Mouse (Mus musculus) liver, embryonic 14.5 days (tissue): Measurements from ENCODE around the gene Gatm. TPM values are rescaled to one million over a fixed set of nuclear protein-coding genes. Genes with fewer than 3 reads are reported as not detected.

Source experiments
- ATAC-seq: fragments of 200-750 bp; cut with Nextera tagmentation; 2 replicates; pipeline ENCODE4 v1.8.0; 2017; ENCODE audit warnings: moderate number of reproducible peaks, mild to moderate bottlenecking, moderate library complexity; ENCODE audit not compliant: insufficient read depth
- DNase-seq, 3 experiments: peaks; one replicate each; pipeline ENCODE4 v3.0.0-alpha.2; 2012 to 2013; ENCODE audit warnings: low read depth in 3 of 3, low spot score in 3 of 3
- H3K27ac ChIP-seq: fragments of 300-500 bp; sonication (generic); 2 replicates; pipeline ENCODE4 v1.5.1; 2014; ENCODE audit warnings: moderate library complexity, mild to moderate bottlenecking, control low read depth, inconsistent platforms
- H3K27me3 ChIP-seq: fragments of 300-500 bp; sonication (generic); 2 replicates; pipeline ENCODE4 v1.6.1; 2014; ENCODE audit warnings: mild to moderate bottlenecking, low read length, moderate library complexity; ENCODE audit not compliant: control insufficient read depth, insufficient read depth
- H3K36me3 ChIP-seq: fragments of 300-500 bp; sonication (generic); replicated peaks from 2 replicates; pipeline ENCODE4 v1.6.1; 2014; ENCODE audit warnings: low read depth; ENCODE audit not compliant: control insufficient read depth, insufficient read depth
- H3K4me1 ChIP-seq, 2 experiments: fragments of 200-500 bp in 1 of 2; fragments of 300-500 bp in 1 of 2; sonication (generic) in 1 of 2; replicated peaks; 2 replicates each; pipeline ENCODE4 v1.6.1; 2012 to 2014; ENCODE audit warnings: antibody characterized with exemption in 1 of 2, inconsistent platforms in 1 of 2, low read length in 1 of 2; ENCODE audit not compliant: control insufficient read depth in 2 of 2, insufficient read depth in 2 of 2
- H3K4me2 ChIP-seq: fragments of 300-500 bp; sonication (generic); 2 replicates; pipeline ENCODE4 v1.6.1; 2014; ENCODE audit warnings: low read depth, mild to moderate bottlenecking, control low read depth, moderate library complexity
- H3K4me3 ChIP-seq, 2 experiments: fragments of 200-500 bp in 1 of 2; fragments of 300-500 bp in 1 of 2; sonication (generic) in 1 of 2; 2 replicates each; pipeline ENCODE4 v1.5.1; 2012 to 2014; ENCODE audit warnings: low read depth in 2 of 2, low read length in 2 of 2, mild to moderate bottlenecking in 2 of 2, control low read depth in 1 of 2, inconsistent platforms in 1 of 2, moderate library complexity in 1 of 2; ENCODE audit not compliant: insufficient read depth in 1 of 2
- H3K9ac ChIP-seq: fragments of 300-500 bp; sonication (generic); replicated peaks from 2 replicates; pipeline ENCODE4 v1.6.1; 2014; ENCODE audit warnings: mild to moderate bottlenecking, control low read depth, moderate library complexity
- H3K9me3 ChIP-seq: fragments of 300-500 bp; sonication (generic); 2 replicates; pipeline ENCODE4 v1.6.1; 2016; ENCODE audit warnings: low read length, mixed read lengths; ENCODE audit not compliant: control insufficient read depth
- CTCF ChIP-seq: IDR thresholded peaks from 2 replicates; pipeline ENCODE4 v1.5.1; 2016; ENCODE audit warnings: antibody characterized with exemption, low read depth, control low read depth
- EP300 ChIP-seq: IDR thresholded peaks from 2 replicates; pipeline ENCODE4 v1.6.1; 2016; ENCODE audit warnings: antibody characterized with exemption, low read depth
- WGBS: fragments of 180-500 bp; shearing (Covaris S2); extraction: QIAGEN DNeasy Blood & Tissue Kit; methylation state at CpG from one replicate; pipeline ENCODE4 v1.1.7; 2014; ENCODE audit not compliant: insufficient replicate concordance; 5-methylcytosine and 5-hydroxymethylcytosine counted together
- polyA plus RNA-seq, 2 experiments: library from polyadenylated mRNA; depleted of rRNA in 1 of 2; stranded (reverse) in 1 of 2; unstranded in 1 of 2; fragments of >200 nt; fragmentation: Nextera tagmentation in 1 of 2; extraction: Ambion mirVana in 1 of 2; gene quantifications; 2 replicates each; pipeline versions ENCODE4 v1.2.1 to v1.2.3; 2012 to 2014

Gene Gatm
- polyA plus RNA-seq, 2 experiments: 14.1 to 24.8 TPM

- Histone ChIP-seq H3K27me3 (no peaks in the 10 kb centered on the region), H3K36me3 (no peaks in the 10 kb centered on the region), H3K4me2 (no peak overlapping the region), H3K27ac (no peak overlapping the region), H3K9ac (no peak overlapping the region), H3K9me3 (no peaks in the 10 kb centered on the region), H3K4me1 (no peaks in the 10 kb centered on the region), H3K4me3 (no peak overlapping the region)
- DNase-seq: no peak
- TF ChIP-seq CTCF: no peak
- ATAC-seq: no peak
- 12% methylated on average over 17 of the region's 17 CpGs for WGBS
Measured at GRCm38 (mm10) chr2:122652096-122653084, 41.3 kb upstream of the Gatm start.

- 40% methylated on average over 5 of the region's 5 CpGs for WGBS
- Histone ChIP-seq H3K27me3 (peaks cover 8% of the 10 kb centered on the region; the same call in 1 of the 2 replicates), H3K4me3 (no peak overlapping the region), H3K4me2 (no peak overlapping the region), H3K9me3 (no peaks in the 10 kb centered on the region), H3K9ac (no peak overlapping the region), H3K27ac (no peak overlapping the region), H3K4me1 (no peaks in the 10 kb centered on the region), H3K36me3 (no peaks in the 10 kb centered on the region)
- ATAC-seq: no peak
- TF ChIP-seq EP300 (no peak), CTCF (no peak)
- DNase-seq: no peak
Measured at GRCm38 (mm10) chr2:122638673-122639072, 27.6 kb upstream of the Gatm start.

DNA sequence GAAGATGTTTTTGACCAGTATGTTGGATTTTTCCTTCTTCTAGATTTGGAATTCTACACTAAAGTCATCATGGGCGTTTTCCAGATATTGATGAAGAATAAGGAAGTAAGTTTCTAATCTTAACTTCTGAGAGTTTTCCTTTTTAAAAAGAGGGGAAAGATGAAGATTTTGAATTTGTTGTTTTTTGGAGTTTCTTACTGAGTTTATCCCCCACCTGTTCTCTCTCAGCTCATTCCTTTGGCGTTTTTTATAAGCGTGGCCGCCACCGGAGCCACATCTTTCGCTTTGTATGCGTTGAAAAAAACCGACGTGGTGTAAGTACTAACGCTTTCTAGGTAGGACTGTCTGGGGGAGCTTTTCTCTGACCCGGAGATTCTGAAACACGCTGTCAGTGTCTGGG, 26.9 kb upstream of the Gatm start:
- Histone ChIP-seq H3K4me1 (no peaks in the 10 kb centered on the region), H3K9ac (no peak overlapping the region), H3K4me3 (peak overlapping the region in 1 of 2 experiments; percentile 6; a peak in 1 of 4 replicates), H3K36me3 (no peaks in the 10 kb centered on the region; the same call in 1 of the 2 replicates), H3K27ac (no peak overlapping the region), H3K27me3 (peaks cover 8% of the 10 kb centered on the region; the same call in 1 of the 2 replicates), H3K9me3 (no peaks in the 10 kb centered on the region), H3K4me2 (peak overlapping the region; percentile 42)
- ATAC-seq: no peak
- no peak for DNase-seq
- WGBS: 28% methylated on average over 12 of the region's 12 CpGs
- TF ChIP-seq EP300 (no peak), CTCF (no peak)

- Histone ChIP-seq H3K36me3 (no peaks in the 10 kb centered on the region; the same call in none of the 2 replicates), H3K9me3 (no peaks in the 10 kb centered on the region), H3K4me1 (no peaks in the 10 kb centered on the region), H3K4me2 (peak overlapping the region; percentile 42), H3K9ac (no peak overlapping the region), H3K27me3 (peaks cover 8% of the 10 kb centered on the region; the same call in 1 of the 2 replicates), H3K4me3 (peak overlapping the region in 1 of 2 experiments; percentile 6; a peak in 1 of 4 replicates), H3K27ac (no peak overlapping the region)
- 2% methylated on average over 36 of the region's 36 CpGs for WGBS
- DNase-seq (no peak), ATAC-seq (peak; percentile 55)
- TF ChIP-seq CTCF (peak; percentile 96), EP300 (no peak)
Measured at GRCm38 (mm10) chr2:122637526-122637997, 26.5 kb upstream of the Gatm start.

- H3K27ac ChIP-seq: no peak within 1 kb of the TSS
- peaks cover 0 to 1% of the 10 kb centered on the region in 2 experiments; a peak in 1 of 4 replicates for H3K4me1 ChIP-seq
- H3K9ac ChIP-seq: no peak within 1 kb of the TSS
- ATAC-seq: no peak
- peaks cover 8% of the 10 kb centered on the region; the same call in 1 of the 2 replicates for H3K27me3 ChIP-seq
- 44% methylated on average over 3 of the region's 3 CpGs for WGBS
- H3K4me2 ChIP-seq: peak within 1 kb of the TSS; percentile 42
- no peak for TF ChIP-seq EP300
- TF ChIP-seq CTCF: no peak
- no peak for DNase-seq
- no peaks in the 10 kb centered on the region for H3K9me3 ChIP-seq
- peak within 1 kb of the TSS in 1 of 2 experiments; percentile 6; a peak in 1 of 4 replicates for H3K4me3 ChIP-seq
- no peaks in the 10 kb centered on the region; the same call in none of the 2 replicates for H3K36me3 ChIP-seq
Measured at GRCm38 (mm10) chr2:122636686-122637085, 25.6 kb upstream of the Gatm start, which contains the start of gene AA467197. Gene AA467197 (plus strand): TSS chr2:122636986.
